ENCODE assay signal across 8 mouse cellular contexts in the genomic region with DNA sequence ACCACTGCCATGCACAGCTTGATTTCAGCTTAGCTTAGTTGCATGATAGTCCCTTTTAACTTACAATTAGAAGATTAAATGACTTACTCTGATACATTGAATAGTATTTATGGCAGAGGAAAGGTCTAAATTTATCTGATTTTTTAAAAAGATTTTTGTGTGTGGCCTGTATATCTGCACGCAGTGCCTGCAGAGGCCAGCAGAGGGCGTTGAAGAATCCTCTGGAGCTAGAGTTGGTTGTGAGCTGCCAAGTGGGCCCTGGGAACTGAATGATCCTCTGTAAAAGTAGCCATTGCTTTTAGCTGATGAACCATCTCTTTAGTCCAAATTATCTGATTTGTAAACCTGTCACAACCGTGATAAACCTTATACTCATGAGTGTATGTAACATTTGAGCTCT. TPM values are rescaled to one million over a fixed set of nuclear protein-coding genes. Genes with fewer than 3 reads are reported as not detected.
DNase-seq lines count a peak whose midpoint lies in the region; ATAC-seq and TF ChIP-seq lines count a peak whose summit lies in the region.

No protein-coding gene starts in this region.

- TF ChIP-seq EP300 in liver, postnatal 0 days (IDR thresholded peaks at IDR 0.05; ENCODE audit: low read depth) = no peak

- peak; percentile 65 for TF ChIP-seq CTCF in liver, postnatal 0 days (IDR thresholded peaks at IDR 0.05; ENCODE audit: low read depth)

- no peaks in the 10 kb centered on the region for H3K36me3 ChIP-seq in forebrain, embryonic 10.5 days (replicated peaks)
- no peaks in the 10 kb centered on the region for H3K36me3 ChIP-seq in forebrain, embryonic 16.5 days (ENCODE audit: control insufficient read depth, insufficient read depth)
- no peaks in the 10 kb centered on the region for H3K36me3 ChIP-seq in midbrain, embryonic 10.5 days
- H3K36me3 ChIP-seq in midbrain, embryonic 13.5 days = no peaks in the 10 kb centered on the region
- H3K36me3 ChIP-seq in liver, postnatal 0 days (replicated peaks; ENCODE audit: insufficient read depth, low read length) = no peaks in the 10 kb centered on the region
- no peaks in the 10 kb centered on the region for H3K36me3 ChIP-seq in heart, embryonic 10.5 days

- H3K27me3 ChIP-seq in forebrain, embryonic 10.5 days (ENCODE audit: poor library complexity, severe bottlenecking) = no peaks in the 10 kb centered on the region
- H3K27me3 ChIP-seq in forebrain, embryonic 16.5 days (replicated peaks; ENCODE audit: control insufficient read depth, insufficient read depth, low read length) = no peaks in the 10 kb centered on the region
- H3K27me3 ChIP-seq in midbrain, embryonic 10.5 days (ENCODE audit: low read depth, poor library complexity, severe bottlenecking) = no peaks in the 10 kb centered on the region
- H3K27me3 ChIP-seq in midbrain, embryonic 13.5 days = no peaks in the 10 kb centered on the region
- H3K27me3 ChIP-seq in liver, postnatal 0 days (ENCODE audit: insufficient read depth, low read length) = no peaks in the 10 kb centered on the region
- no peaks in the 10 kb centered on the region for H3K27me3 ChIP-seq in heart, embryonic 10.5 days (ENCODE audit: insufficient read depth, poor library complexity, severe bottlenecking)

- H3K4me1 ChIP-seq in forebrain, embryonic 10.5 days = 0 out of 2 replicates have a peak, but pooled peaks cover 4% of the 10 kb centered on the region
- no peaks in the 10 kb centered on the region for H3K4me1 ChIP-seq in forebrain, embryonic 16.5 days (replicated peaks; ENCODE audit: control insufficient read depth, insufficient read depth, low read length)
- H3K4me1 ChIP-seq in midbrain, embryonic 10.5 days = no peaks in the 10 kb centered on the region
- no peaks in the 10 kb centered on the region for H3K4me1 ChIP-seq in midbrain, embryonic 13.5 days (replicated peaks)
- no peaks in the 10 kb centered on the region for H3K4me1 ChIP-seq in liver, postnatal 0 days (ENCODE audit: insufficient read depth)
- 0 out of 2 replicates have a peak, but pooled peaks cover 7% of the 10 kb centered on the region for H3K4me1 ChIP-seq in heart, embryonic 10.5 days

- WGBS in forebrain, embryonic 10.5 days = 30% methylated on average over 3 of the region's 3 CpGs
- 35% methylated on average over 3 of the region's 3 CpGs for WGBS in forebrain, embryonic 16.5 days
- 28% methylated on average over 3 of the region's 3 CpGs for WGBS in midbrain, embryonic 10.5 days
- WGBS in midbrain, embryonic 13.5 days = 41% methylated on average over 3 of the region's 3 CpGs
- WGBS in liver, postnatal 0 days (ENCODE audit: insufficient replicate concordance) = 52% methylated on average over 3 of the region's 3 CpGs
- 42% methylated on average over 3 of the region's 3 CpGs for WGBS in heart, embryonic 10.5 days

- no peak overlapping the region for H3K4me2 ChIP-seq in forebrain, embryonic 16.5 days (ENCODE audit: low read length)
- no peak overlapping the region for H3K4me2 ChIP-seq in midbrain, embryonic 13.5 days (replicated peaks)
- no peak overlapping the region for H3K4me2 ChIP-seq in liver, postnatal 0 days (ENCODE audit: low read depth, low read length)

- H3K9me3 ChIP-seq in forebrain, embryonic 10.5 days = no peaks in the 10 kb centered on the region
- no peaks in the 10 kb centered on the region for H3K9me3 ChIP-seq in forebrain, embryonic 16.5 days (ENCODE audit: control insufficient read depth, low read length)
- H3K9me3 ChIP-seq in midbrain, embryonic 10.5 days (replicated peaks) = no peaks in the 10 kb centered on the region
- no peaks in the 10 kb centered on the region for H3K9me3 ChIP-seq in midbrain, embryonic 13.5 days
- H3K9me3 ChIP-seq in liver, postnatal 0 days (ENCODE audit: low read length) = no peaks in the 10 kb centered on the region
- no peaks in the 10 kb centered on the region for H3K9me3 ChIP-seq in heart, embryonic 10.5 days

- peak; percentile 41 for DNase-seq in forebrain, embryonic 10.5 days (ENCODE audit: extremely low spot score, low spot score)
- peak; percentile 39 for DNase-seq in midbrain, embryonic 10.5 days (ENCODE audit: low spot score)
- DNase-seq in cerebellum, adult 9-11 months = peak; percentile 7
- DNase-seq in liver, postnatal 0 days = peak; percentile 55
- DNase-seq in yolk sac, embryonic 10.5 days (ENCODE audit: low spot score) = no peak
- no peak for DNase-seq in heart, embryonic 10.5 days (ENCODE audit: low spot score)

- ATAC-seq in forebrain, embryonic 16.5 days = no peak
- ATAC-seq in midbrain, embryonic 13.5 days = no peak
- no peak for ATAC-seq in liver, postnatal 0 days

- no peak overlapping the region for H3K4me3 ChIP-seq in forebrain, embryonic 10.5 days
- no peak overlapping the region for H3K4me3 ChIP-seq in forebrain, embryonic 16.5 days (replicated peaks; ENCODE audit: low read length)
- no peak overlapping the region for H3K4me3 ChIP-seq in midbrain, embryonic 10.5 days
- no peak overlapping the region for H3K4me3 ChIP-seq in midbrain, embryonic 13.5 days (replicated peaks)
- no peak overlapping the region for H3K4me3 ChIP-seq in liver, postnatal 0 days (ENCODE audit: low read depth, low read length)
- no peak overlapping the region for H3K4me3 ChIP-seq in heart, embryonic 10.5 days

- H3K9ac ChIP-seq in forebrain, embryonic 16.5 days (replicated peaks; ENCODE audit: low read depth, low read length) = no peak overlapping the region
- no peak overlapping the region for H3K9ac ChIP-seq in midbrain, embryonic 13.5 days (replicated peaks)
- no peak overlapping the region for H3K9ac ChIP-seq in liver, postnatal 0 days (replicated peaks)

- H3K27ac ChIP-seq in forebrain, embryonic 10.5 days = no peak overlapping the region
- no peak overlapping the region for H3K27ac ChIP-seq in forebrain, embryonic 16.5 days (ENCODE audit: low read length)
- no peak overlapping the region for H3K27ac ChIP-seq in midbrain, embryonic 10.5 days (replicated peaks)
- no peak overlapping the region for H3K27ac ChIP-seq in midbrain, embryonic 13.5 days
- H3K27ac ChIP-seq in liver, postnatal 0 days (ENCODE audit: low read depth) = no peak overlapping the region
- H3K27ac ChIP-seq in heart, embryonic 10.5 days = no peak overlapping the region

RNA-seq across cellular contexts. Expression of gene Smyd1, which starts 23.3 kb away (rescaled TPM):
- polyA plus RNA-seq in forebrain, embryonic 10.5 days (2016; fragmentation: Nextera tagmentation; extraction: Ambion mirVana) = 0.09 and 0.15 TPM in 2 replicates
- polyA plus RNA-seq in forebrain, embryonic 16.5 days (2015; fragmentation: Nextera tagmentation; extraction: Ambion mirVana) = 0.07 and 0.25 TPM in 2 replicates
- 0.21 TPM in 1 of 2 replicates, not detected in the other for polyA plus RNA-seq in midbrain, embryonic 10.5 days (2016; fragmentation: Nextera tagmentation; extraction: Ambion mirVana)
- polyA plus RNA-seq in midbrain, embryonic 13.5 days (2015; fragmentation: Nextera tagmentation; extraction: Ambion mirVana) = 0.21 TPM in 1 of 2 replicates, not detected in the other
- 0.22 and 0.59 TPM in 2 replicates for polyA plus RNA-seq in liver, postnatal 0 days (2015; fragmentation: Nextera tagmentation; extraction: Ambion mirVana)
- polyA plus RNA-seq in heart, embryonic 10.5 days (2016; fragmentation: Nextera tagmentation; extraction: Ambion mirVana) = 85.5 and 174 TPM in 2 replicates

RNA-seq across cellular contexts. Expression of gene Cd8b1, which starts 23.8 kb away (rescaled TPM):
- 0.09 TPM in 1 of 2 replicates, not detected in the other for polyA plus RNA-seq in forebrain, embryonic 10.5 days (2016; fragmentation: Nextera tagmentation; extraction: Ambion mirVana)
- polyA plus RNA-seq in forebrain, embryonic 16.5 days (2015; fragmentation: Nextera tagmentation; extraction: Ambion mirVana) = not detected in 2 replicates
- 0.10 and 0.17 TPM in 2 replicates for polyA plus RNA-seq in midbrain, embryonic 10.5 days (2016; fragmentation: Nextera tagmentation; extraction: Ambion mirVana)
- not detected in 2 replicates for polyA plus RNA-seq in midbrain, embryonic 13.5 days (2015; fragmentation: Nextera tagmentation; extraction: Ambion mirVana)
- polyA plus RNA-seq in liver, postnatal 0 days (2015; fragmentation: Nextera tagmentation; extraction: Ambion mirVana) = 0.09 TPM in 1 of 2 replicates, not detected in the other
- not detected in 2 replicates for polyA plus RNA-seq in heart, embryonic 10.5 days (2016; fragmentation: Nextera tagmentation; extraction: Ambion mirVana)

RNA-seq across cellular contexts. Expression of gene Krcc1, which starts 27.3 kb away (rescaled TPM):
- polyA plus RNA-seq in forebrain, embryonic 10.5 days (2016; fragmentation: Nextera tagmentation; extraction: Ambion mirVana) = 30.1 and 31.9 TPM in 2 replicates
- 18.5 and 19.0 TPM in 2 replicates for polyA plus RNA-seq in forebrain, embryonic 16.5 days (2015; fragmentation: Nextera tagmentation; extraction: Ambion mirVana)
- 32.2 and 34.2 TPM in 2 replicates for polyA plus RNA-seq in midbrain, embryonic 10.5 days (2016; fragmentation: Nextera tagmentation; extraction: Ambion mirVana)
- polyA plus RNA-seq in midbrain, embryonic 13.5 days (2015; fragmentation: Nextera tagmentation; extraction: Ambion mirVana) = 21.0 and 25.1 TPM in 2 replicates
- polyA plus RNA-seq in liver, postnatal 0 days (2015; fragmentation: Nextera tagmentation; extraction: Ambion mirVana) = 47.0 and 49.2 TPM in 2 replicates
- polyA plus RNA-seq in heart, embryonic 10.5 days (2016; fragmentation: Nextera tagmentation; extraction: Ambion mirVana) = 53.5 and 55.5 TPM in 2 replicates

Comparison
In these comparisons a context has a peak if more than half of its experiments do, and no peak if none do; other contexts are left out.
1. DNase-seq: peak in forebrain, embryonic 10.5 days (single experiment), midbrain, embryonic 10.5 days (single experiment), cerebellum, adult 9-11 months (single experiment) and liver, postnatal 0 days (single experiment); none in yolk sac, embryonic 10.5 days (single experiment) and heart, embryonic 10.5 days (single experiment).
2. RNA of gene Smyd1, which starts 23.3 kb away (polyA plus RNA-seq): 85.5 to 174 TPM in heart, embryonic 10.5 days; 0.07 to 0.25 TPM in forebrain, embryonic 16.5 days, 0.22 to 0.59 TPM in liver, postnatal 0 days, 0.21 TPM in midbrain, embryonic 10.5 days, 0.09 to 0.15 TPM in forebrain, embryonic 10.5 days and 0.21 TPM in midbrain, embryonic 13.5 days; every median in the first group is over 10 times any median in the second.